Mouse (Mus musculus): ENCODE results near the gene Rab3d. TPM values are rescaled to one million over a fixed set of nuclear protein-coding genes. Genes with fewer than 3 reads are reported as not detected.

Gene Rab3d
- polyA plus RNA-seq, 1 experiment from 2014 or later: 25.9 TPM

- H3K4me3 ChIP-seq: no peak overlapping the region
- H3K4me1 ChIP-seq (replicated peaks): peaks cover 16% of the 10 kb centered on the region
- no peak overlapping the region for H3K4me2 ChIP-seq
- no peaks in the 10 kb centered on the region for H3K9me3 ChIP-seq
- ATAC-seq (ENCODE audit: low read depth): no peak
- H3K9ac ChIP-seq: no peak overlapping the region
- WGBS: 76% methylated on average over 6 of the region's 6 CpGs
- H3K27ac ChIP-seq (replicated peaks): no peak overlapping the region
- no peaks in the 10 kb centered on the region for H3K27me3 ChIP-seq
- H3K36me3 ChIP-seq: peaks cover 7% of the 10 kb centered on the region; the same call in 1 of the 2 replicates
Observed at GRCm38 (mm10) chr9:21924099-21924493, 6.1 kb upstream of the Rab3d start.

- H3K4me2 ChIP-seq: no peak overlapping the region
- no peak overlapping the region for H3K4me3 ChIP-seq
- no peak overlapping the region for H3K9ac ChIP-seq
- peaks cover 7% of the 10 kb centered on the region; the same call in 1 of the 2 replicates for H3K36me3 ChIP-seq
- H3K4me1 ChIP-seq (replicated peaks): peaks cover 16% of the 10 kb centered on the region
- no peaks in the 10 kb centered on the region for H3K9me3 ChIP-seq
- H3K27me3 ChIP-seq: no peaks in the 10 kb centered on the region
- 81% methylated on average over 3 of the region's 3 CpGs for WGBS
- H3K27ac ChIP-seq (replicated peaks): no peak overlapping the region
- ATAC-seq (ENCODE audit: low read depth): no peak
Observed at GRCm38 (mm10) chr9:21923490-21924098, 5.6 kb upstream of the Rab3d start.

- Histone ChIP-seq H3K4me1 (replicated peaks) (peaks cover 22% of the 10 kb centered on the region), H3K36me3 (peaks cover 7% of the 10 kb centered on the region; the same call in 1 of the 2 replicates), H3K27me3 (no peaks in the 10 kb centered on the region), H3K27ac (replicated peaks) (no peak overlapping the region), H3K9ac (no peak overlapping the region), H3K4me3 (no peak overlapping the region), H3K9me3 (no peaks in the 10 kb centered on the region), H3K4me2 (no peak overlapping the region)
- ATAC-seq (ENCODE audit: low read depth): no peak
- 85% methylated on average over 4 of the region's 4 CpGs for WGBS
Observed at GRCm38 (mm10) chr9:21923036-21923435, 5.0 kb upstream of the Rab3d start.

DNA sequence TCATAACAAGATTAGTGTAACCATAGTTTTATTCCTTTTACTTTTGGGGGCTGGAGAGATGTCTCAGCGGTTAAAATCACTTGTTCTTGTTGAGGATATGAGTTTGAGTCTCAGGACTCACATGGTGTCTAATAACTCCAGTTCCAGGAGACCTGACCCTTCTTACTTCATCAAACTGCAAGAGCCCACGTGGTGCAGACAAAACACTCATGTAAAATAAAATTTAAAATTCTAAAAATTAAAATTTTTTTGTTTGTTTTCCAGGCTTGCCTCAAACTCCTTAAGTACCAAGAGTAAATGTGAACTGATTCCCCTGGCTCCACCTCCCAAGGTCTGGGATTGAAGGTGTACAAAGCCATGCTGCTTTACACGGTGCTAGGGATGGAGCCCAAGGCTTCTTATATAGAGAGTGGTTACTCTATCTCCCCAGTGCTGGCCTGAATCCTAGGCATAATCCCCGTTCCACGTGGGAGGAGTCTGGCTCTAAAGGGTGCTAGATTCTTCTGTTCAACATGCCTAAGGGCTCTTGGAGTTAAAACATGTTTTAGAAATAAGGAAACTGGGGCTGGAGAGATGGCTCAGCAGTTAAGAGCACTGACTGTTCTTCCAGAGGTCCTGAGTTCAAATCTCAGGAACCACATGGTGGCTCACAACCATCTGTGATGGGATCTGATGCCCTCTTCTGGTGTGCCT, 846 bp upstream of the Rab3d start:
- H3K36me3 ChIP-seq: 0 out of 2 replicates have a peak, but pooled peaks cover 9% of the 10 kb centered on the region
- no peak overlapping the region for H3K9ac ChIP-seq
- H3K9me3 ChIP-seq: no peaks in the 10 kb centered on the region
- H3K27ac ChIP-seq (replicated peaks): 0 out of 2 replicates have a peak overlapping the region, but pooled peaks have one; percentile 33
- peaks cover 14% of the 10 kb centered on the region for H3K4me1 ChIP-seq (replicated peaks)
- ATAC-seq (ENCODE audit: low read depth): no peak
- H3K27me3 ChIP-seq: peaks cover 25% of the 10 kb centered on the region
- WGBS: 32% methylated on average over 5 of the region's 5 CpGs
- peak overlapping the region; percentile 64 for H3K4me3 ChIP-seq
- peak overlapping the region; percentile 89 for H3K4me2 ChIP-seq

GRCm38 (mm10) chr9:21917493-21918034, 428 bp downstream of the Rab3d start:
- Histone ChIP-seq H3K36me3 (0 out of 2 replicates have a peak, but pooled peaks cover 9% of the 10 kb centered on the region), H3K4me2 (peak overlapping the region; percentile 89), H3K4me1 (replicated peaks) (peaks cover 14% of the 10 kb centered on the region), H3K27ac (replicated peaks) (peak overlapping the region; percentile 71), H3K9me3 (no peaks in the 10 kb centered on the region), H3K4me3 (peak overlapping the region; percentile 64), H3K27me3 (peaks cover 25% of the 10 kb centered on the region), H3K9ac (peak overlapping the region; percentile 82)
- ATAC-seq (ENCODE audit: low read depth): peak; percentile 80
- WGBS: 1% methylated on average over 35 of the region's 35 CpGs

GRCm38 (mm10) chr9:21916851-21917492, 1.0 kb downstream of the Rab3d start:
- peak overlapping the region; percentile 82 for H3K9ac ChIP-seq
- no peak for ATAC-seq (ENCODE audit: low read depth)
- 64% methylated on average over 3 of the region's 3 CpGs for WGBS
- peak overlapping the region; percentile 71; the same call in 1 of the 2 replicates for H3K27ac ChIP-seq (replicated peaks)
- H3K4me2 ChIP-seq: peak overlapping the region; percentile 89
- H3K4me3 ChIP-seq: peak overlapping the region; percentile 64
- H3K4me1 ChIP-seq (replicated peaks): peaks cover 14% of the 10 kb centered on the region
- H3K27me3 ChIP-seq: peaks cover 25% of the 10 kb centered on the region
- 0 out of 2 replicates have a peak, but pooled peaks cover 9% of the 10 kb centered on the region for H3K36me3 ChIP-seq
- no peaks in the 10 kb centered on the region for H3K9me3 ChIP-seq

DNA sequence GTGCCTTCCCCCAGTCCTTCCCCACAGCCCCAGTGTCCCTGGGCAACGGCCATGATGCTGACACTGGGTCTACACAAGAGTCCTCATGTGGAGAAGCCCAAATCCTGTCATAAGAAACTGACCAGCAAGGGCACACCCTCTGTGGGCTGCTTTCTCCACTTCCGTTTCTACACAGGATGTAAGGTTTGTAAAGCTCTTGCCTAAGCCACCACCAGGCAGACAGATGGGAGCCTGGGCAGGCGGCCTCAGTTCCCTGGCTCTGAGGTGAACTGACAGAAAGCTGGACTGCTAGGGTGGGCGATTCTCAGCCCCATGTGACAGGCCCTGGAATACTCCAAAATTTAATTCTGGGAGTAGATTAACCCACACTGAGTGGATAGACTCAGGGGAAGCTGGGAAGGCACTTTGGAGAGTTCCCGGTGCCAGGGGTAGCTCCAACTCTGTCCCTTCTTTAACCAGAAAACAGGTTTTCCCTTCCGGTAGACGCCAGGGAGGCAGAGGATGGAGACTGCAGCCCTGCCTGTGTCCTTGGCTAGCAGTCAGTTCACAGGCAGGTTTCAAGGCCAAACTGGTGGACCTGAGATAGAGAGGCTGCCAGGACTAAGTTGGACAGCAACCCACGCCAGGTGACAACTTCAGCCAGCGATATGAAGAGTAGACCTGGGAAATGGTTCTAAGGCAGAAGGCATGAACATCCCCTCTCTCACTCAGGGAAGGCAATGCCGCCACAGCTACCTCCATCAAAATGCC, 8.3 kb downstream of the Rab3d start:
- 0 out of 2 replicates have a peak, but pooled peaks cover 3% of the 10 kb centered on the region for H3K9me3 ChIP-seq
- peaks cover under 1% of the 10 kb centered on the region; the same call in 1 of the 2 replicates for H3K27me3 ChIP-seq
- no peak overlapping the region for H3K9ac ChIP-seq
- H3K4me1 ChIP-seq (replicated peaks): no peaks in the 10 kb centered on the region
- peaks cover 17% of the 10 kb centered on the region; the same call in 1 of the 2 replicates for H3K36me3 ChIP-seq
- no peak overlapping the region for H3K27ac ChIP-seq (replicated peaks)
- no peak overlapping the region for H3K4me3 ChIP-seq
- no peak for ATAC-seq (ENCODE audit: low read depth)
- no peak overlapping the region for H3K4me2 ChIP-seq
- WGBS: 83% methylated on average over 10 of the region's 10 CpGs

- ATAC-seq (ENCODE audit: low read depth): no peak
- WGBS: 85% methylated on average over 11 of the region's 11 CpGs
- no peaks in the 10 kb centered on the region for H3K4me1 ChIP-seq (replicated peaks)
Observed at GRCm38 (mm10) chr9:21908216-21908615, 9.8 kb downstream of the Rab3d start.

GRCm38 (mm10) chr9:21904031-21904430, 14.0 kb downstream of the Rab3d start:
- 90% methylated on average over 4 of the region's 4 CpGs for WGBS
- Histone ChIP-seq H3K4me3 (no peak overlapping the region), H3K4me2 (no peak overlapping the region), H3K9ac (no peak overlapping the region), H3K27me3 (peaks cover 17% of the 10 kb centered on the region), H3K36me3 (no peaks in the 10 kb centered on the region), H3K27ac (replicated peaks) (no peak overlapping the region), H3K4me1 (replicated peaks) (peaks cover 7% of the 10 kb centered on the region), H3K9me3 (0 out of 2 replicates have a peak, but pooled peaks cover 3% of the 10 kb centered on the region)
- no peak for ATAC-seq (ENCODE audit: low read depth)

More at GRCm38 (mm10) chr9:21908216-21908615, 9.8 kb downstream of the Rab3d start:
- H3K9ac ChIP-seq: no peak overlapping the region
- no peak overlapping the region for H3K4me2 ChIP-seq
- peaks cover 3% of the 10 kb centered on the region for H3K27me3 ChIP-seq
- peaks cover 15% of the 10 kb centered on the region; the same call in 1 of the 2 replicates for H3K36me3 ChIP-seq
- H3K27ac ChIP-seq (replicated peaks): no peak overlapping the region
- 0 out of 2 replicates have a peak, but pooled peaks cover 3% of the 10 kb centered on the region for H3K9me3 ChIP-seq
- H3K4me3 ChIP-seq: no peak overlapping the region

DNA sequence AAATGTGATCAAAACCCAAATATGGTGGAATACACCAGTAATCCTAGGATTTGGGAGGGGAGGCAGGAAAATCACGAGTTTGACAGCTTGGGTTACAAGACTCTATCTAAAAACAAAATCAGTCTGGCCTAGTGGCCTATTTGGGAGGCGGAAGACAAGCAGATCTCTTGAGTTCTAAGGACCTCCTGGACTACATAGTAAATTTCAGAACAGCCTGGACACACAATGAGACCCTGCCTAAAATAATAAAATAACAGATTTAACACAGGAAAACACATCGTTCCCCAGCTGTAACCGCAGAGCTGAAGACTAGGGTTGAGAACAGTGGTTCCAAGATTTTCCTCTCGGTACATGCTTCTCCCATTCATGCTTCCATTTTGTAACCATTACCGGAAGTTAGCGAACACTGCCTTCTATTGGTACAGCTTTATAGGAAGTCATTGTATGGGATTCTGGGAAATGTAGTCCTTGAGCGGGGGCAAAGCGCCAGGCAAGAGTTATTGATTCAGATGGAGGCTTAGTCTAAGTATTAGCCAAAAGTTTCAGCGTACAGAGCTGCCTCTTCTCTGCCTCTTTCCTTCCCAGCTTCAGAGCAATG, 16.7 kb downstream of the Rab3d start:
- no peaks in the 10 kb centered on the region for H3K36me3 ChIP-seq
- peak overlapping the region; percentile 41 for H3K9ac ChIP-seq
- 14% methylated on average over 10 of the region's 10 CpGs for WGBS
- H3K4me1 ChIP-seq (replicated peaks): peaks cover 7% of the 10 kb centered on the region
- peak overlapping the region; percentile 38 for H3K4me3 ChIP-seq
- peak overlapping the region; percentile 56 for H3K4me2 ChIP-seq
- H3K27me3 ChIP-seq: peaks cover 33% of the 10 kb centered on the region
- peak overlapping the region; percentile 25; the same call in 1 of the 2 replicates for H3K27ac ChIP-seq (replicated peaks)
- peak; percentile 86 for ATAC-seq (ENCODE audit: low read depth)
- H3K9me3 ChIP-seq: 0 out of 2 replicates have a peak, but pooled peaks cover 3% of the 10 kb centered on the region

- no peak overlapping the region for H3K9ac ChIP-seq
- WGBS: 59% methylated on average over 3 of the region's 3 CpGs
- H3K4me3 ChIP-seq: no peak overlapping the region
- no peaks in the 10 kb centered on the region for H3K9me3 ChIP-seq
- H3K27me3 ChIP-seq: no peaks in the 10 kb centered on the region; the same call in 1 of the 2 replicates
- no peaks in the 10 kb centered on the region for H3K4me1 ChIP-seq (replicated peaks)
- ATAC-seq (ENCODE audit: low read depth): no peak
- H3K27ac ChIP-seq (replicated peaks): no peak overlapping the region
- H3K36me3 ChIP-seq: no peaks in the 10 kb centered on the region
- H3K4me2 ChIP-seq: no peak overlapping the region
Observed at GRCm38 (mm10) chr9:21889229-21889628, 28.8 kb downstream of the Rab3d start.

Data from neural tube, embryonic 13.5 days (tissue).